Mouse (Mus musculus) erythroblast, adult 5-6 weeks (primary cell): ENCODE measurements around the gene Zfp978. TPM values are rescaled to one million over a fixed set of nuclear protein-coding genes. Genes with fewer than 3 reads are reported as not detected.
"Not testable (repeated sequence)": the region's sequence is repeated elsewhere in the genome, so short reads cannot be mapped to it uniquely, and the experiment has no call there.

Experiments
- ATAC-seq: replicated peaks from 2 replicates; pipeline ENCODE4 v1.8.0; 2016; ENCODE audit warnings: moderate number of reproducible peaks, mild to moderate bottlenecking, moderate TSS enrichment, inconsistent platforms; ENCODE audit not compliant: poor library complexity, low FRiP score, severe bottlenecking
- total RNA-seq, 2 experiments: library from RNA; stranded (forward) in 1 of 2; stranded (reverse) in 1 of 2; fragments of 150-400 nt in 1 of 2; fragments of 200-764, 138-1000 nt in 1 of 2; gene quantifications; 2 replicates each; pipeline versions ENCODE4 v1.2.3 to v1.2.4; 2015 to 2017; ENCODE audit warnings: low replicate concordance in 2 of 2

Gene Zfp978
- total RNA-seq (2015; ENCODE audit: low replicate concordance) (not detected in 2 replicates), total RNA-seq (2017; ENCODE audit: low replicate concordance) (not detected in 2 replicates)

DNA sequence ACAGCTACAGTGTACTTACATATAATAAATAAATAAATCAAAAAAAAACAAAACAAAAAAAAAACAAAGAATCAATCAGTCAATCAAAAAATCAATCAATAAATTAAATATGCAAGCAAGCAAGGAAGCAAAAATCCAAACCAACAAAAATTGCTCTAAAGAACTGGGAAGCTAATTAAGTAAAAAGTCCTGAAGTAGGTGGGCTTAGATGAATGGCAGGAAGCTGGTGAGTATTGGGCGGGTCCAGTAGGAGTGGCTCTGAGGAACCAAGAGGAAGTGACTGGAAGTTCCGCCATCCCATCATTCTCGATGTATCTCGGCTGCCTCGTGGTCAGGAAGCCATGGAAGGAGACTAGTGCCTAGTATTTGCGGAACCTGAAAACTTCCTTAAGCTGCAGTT lies at the start of gene Zfp978:
Zfp978 (plus strand) TSS at position 301 of the 400 bp plus-strand sequence.
- ATAC-seq = not testable (repeated sequence)

DNA sequence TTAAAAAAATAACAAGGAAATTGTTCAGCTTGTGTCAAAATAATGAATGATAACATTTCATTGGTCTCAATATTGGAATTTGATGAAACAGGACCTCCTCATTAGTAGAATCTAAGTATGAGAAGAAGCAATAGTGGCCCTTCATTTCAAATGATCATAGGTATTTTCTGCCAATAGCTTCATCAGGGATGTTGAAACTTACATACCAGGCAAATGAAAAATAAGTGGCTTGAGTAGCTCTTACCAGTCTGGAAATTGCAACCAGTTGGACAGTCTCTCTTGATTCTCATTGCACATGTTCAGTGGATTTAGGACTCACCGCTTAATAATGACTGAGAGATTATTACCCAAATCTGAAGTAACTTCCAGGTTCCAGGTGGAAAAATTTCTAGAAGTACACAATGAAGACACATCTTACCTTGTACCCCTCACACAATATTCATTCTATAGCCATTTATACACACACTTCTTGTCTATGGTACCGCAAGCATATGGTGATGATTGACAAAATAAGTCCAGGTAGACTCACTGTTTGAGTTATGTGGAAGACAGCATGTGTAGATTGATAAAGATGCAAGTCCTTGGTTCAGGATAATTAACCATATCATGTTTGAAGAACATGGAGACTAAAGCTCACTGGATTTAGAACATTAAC lies 25.9 kb upstream of the Zfp978 start:
- 0 out of 2 replicates have a peak, but pooled peaks have one; percentile 11 for ATAC-seq

DNA sequence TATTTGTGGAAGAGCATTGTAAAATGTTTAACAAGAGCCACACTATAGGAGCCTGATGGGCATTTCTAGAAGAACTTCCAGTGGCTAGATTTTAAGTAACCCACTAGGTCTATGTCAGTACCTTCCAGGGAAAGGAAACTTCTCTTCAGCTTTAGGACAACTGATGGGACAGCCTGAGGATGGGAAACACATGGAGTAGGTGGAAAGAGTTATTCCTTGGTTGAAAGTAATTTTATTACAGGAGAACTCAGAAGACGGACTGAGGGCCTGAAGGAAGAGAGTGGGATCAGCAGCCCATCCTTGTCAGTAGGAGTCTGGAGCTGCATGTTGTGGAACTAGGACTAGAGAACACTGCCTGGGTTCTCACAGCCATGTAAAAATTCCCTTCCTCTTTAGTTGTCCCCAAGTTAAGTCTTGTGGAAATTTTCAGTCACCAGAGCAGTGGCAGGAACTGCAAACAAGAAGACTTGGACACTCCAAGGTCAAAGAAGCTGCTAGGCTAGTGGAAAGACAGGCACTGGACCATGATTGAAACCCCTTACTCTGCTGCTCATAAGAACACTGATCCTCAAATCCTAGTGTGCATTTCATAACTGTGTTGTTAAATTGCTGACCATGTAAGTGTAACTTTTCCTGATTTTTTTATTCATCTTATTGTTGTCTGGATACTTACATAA lies 25.3 kb upstream of the Zfp978 start:
- ATAC-seq = not testable (repeated sequence)

DNA sequence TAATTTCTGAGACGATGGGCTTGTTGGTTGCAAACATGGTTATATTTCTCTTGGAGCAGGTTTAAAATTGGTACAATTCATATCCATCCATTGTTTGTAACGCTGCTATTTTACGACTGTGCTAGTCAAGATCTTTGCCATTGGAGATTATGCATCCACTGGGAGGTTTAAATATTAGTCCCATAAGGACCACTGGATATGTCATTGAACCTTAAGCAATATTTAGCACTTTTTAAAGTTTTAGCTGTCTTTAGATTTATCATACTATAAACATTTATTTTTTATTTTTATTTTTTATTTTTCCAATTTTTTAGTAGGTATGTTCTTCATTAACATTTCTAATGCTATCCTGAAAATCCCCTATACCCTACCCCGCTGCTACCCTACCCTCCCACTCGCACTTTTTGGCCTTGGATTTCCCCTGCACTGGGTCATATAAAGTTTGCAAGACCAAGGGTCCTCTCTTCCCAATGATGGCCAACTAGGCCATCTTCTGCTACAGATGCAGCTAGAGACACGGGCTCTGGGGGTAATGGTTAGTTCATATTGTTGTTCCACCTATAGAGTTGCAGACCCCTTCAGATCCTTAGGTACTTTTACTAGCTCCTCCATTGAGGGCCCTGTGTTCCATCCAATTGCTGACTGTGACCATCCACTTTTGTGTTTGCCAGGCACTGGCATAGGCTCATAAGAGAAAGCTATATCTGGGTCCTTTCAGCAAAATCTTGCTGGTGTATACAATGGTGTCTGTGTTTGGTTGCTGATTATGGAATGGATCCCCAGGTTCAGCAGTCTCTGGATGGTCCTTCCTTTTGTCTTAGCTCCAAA lies 24.5 kb upstream of the Zfp978 start:
- not testable (repeated sequence) for ATAC-seq

DNA sequence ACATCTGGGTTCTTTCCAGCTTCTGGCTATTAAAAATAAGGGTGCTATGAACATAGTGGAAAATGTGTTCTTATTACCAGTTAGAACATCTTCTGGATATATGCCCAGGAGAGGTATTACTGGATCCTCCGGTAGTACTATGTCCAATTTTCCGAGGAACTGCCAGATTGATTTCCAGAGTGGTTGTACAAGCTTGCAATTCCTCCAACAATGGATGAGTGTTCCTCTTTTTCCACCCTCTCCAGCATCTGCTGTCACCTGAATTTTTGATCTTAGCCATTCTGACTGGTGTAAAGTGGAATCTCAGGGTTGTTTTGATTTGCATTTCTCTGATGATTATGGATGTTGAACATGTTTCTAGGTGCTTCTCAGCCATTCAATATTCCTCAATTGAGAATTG lies 23.6 kb upstream of the Zfp978 start:
- ATAC-seq = not testable (repeated sequence)

DNA sequence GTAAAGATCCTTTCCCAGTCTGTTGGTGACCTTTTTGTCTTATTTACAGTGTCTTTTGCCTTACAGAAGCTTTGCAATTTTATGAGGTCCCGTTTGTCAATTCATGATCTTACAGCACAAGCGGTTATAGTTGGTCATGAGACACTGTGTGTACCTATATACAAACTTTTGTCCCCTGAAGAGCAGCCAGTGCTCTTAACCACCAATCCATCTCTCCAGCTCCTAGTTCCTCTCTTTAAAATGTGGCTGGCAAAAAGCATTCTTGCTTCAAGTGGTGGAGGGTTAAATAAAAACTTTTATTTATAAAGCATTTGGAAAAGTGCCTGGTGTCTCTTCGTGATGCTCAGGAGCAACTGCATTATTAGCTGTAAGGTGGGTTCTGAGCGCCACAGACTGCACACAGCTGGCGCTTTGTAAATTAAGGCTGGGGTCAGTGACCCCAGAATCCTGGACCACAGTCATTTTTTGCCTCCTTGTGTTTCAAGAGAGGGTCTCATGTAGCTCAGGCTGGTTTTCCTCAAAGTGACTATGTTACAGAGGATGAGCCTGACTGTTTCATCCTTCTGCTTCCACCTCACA lies 23.0 kb upstream of the Zfp978 start:
- no peak for ATAC-seq

DNA sequence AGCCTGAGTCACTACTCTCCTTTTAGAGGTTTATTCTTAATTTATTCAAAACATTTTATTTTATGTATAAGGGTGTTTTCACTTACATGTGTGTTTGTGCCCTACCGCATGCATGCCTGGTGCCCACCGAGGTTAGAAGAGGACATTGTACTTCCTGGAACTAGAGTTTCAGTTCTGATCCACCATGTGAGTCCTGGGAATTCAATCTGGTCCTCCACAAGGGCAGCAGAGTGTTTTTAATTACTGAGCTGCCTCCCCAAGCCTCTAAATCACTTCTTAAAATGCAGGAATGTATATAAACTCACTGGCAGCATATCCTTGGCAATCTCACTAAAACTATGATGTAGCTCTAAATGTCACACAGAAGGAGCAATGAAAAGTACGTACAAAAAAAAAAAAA lies 22.4 kb upstream of the Zfp978 start:
- not testable (repeated sequence) for ATAC-seq

DNA sequence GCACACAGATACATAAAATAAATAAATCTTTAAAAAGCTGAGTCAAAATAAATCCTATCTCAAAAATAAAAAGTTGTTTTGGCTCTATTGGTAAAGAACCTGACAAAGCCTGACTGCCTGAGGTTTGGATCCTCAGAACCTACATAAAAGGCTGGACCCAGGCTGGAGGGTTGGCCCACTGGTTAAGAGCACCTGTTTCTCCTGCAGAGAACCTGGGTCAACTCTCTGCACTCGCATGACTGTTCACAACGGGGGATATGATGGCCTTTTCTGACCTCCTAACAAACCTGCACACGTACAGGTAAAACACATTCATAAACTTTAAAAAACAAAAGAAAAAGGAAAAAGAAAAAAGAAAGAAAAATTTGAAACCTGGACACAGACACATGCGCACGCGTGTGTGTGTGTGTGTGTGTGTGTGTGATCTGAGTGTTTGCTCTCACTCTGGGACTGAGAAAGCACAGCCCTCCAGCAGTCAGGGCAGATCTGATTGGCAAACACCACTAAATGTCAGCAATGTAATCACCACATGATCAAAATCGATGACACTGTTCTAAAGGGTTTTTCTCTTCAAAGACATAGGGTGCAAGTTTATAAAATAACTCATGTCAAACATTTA lies 21.4 kb upstream of the Zfp978 start:
- ATAC-seq = not testable (repeated sequence)

DNA sequence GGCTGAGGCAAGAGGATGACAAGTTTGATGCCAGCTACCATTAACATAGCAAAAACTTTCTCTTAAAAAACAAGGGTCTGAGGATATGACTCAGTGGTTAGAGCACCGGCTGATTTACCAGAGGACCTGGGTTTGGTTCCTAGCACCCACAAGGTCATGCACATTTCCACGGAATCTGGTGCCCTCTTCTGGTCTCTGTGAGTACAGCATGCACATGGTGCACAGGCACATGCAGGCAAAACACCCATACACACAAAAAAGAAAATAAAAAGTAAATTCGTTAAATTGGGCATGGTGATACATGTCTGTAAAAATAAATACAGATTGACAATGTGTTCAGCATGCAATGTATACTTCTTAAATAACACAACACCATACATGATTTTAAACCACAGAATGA lies 20.9 kb upstream of the Zfp978 start:
- not testable (repeated sequence) for ATAC-seq

DNA sequence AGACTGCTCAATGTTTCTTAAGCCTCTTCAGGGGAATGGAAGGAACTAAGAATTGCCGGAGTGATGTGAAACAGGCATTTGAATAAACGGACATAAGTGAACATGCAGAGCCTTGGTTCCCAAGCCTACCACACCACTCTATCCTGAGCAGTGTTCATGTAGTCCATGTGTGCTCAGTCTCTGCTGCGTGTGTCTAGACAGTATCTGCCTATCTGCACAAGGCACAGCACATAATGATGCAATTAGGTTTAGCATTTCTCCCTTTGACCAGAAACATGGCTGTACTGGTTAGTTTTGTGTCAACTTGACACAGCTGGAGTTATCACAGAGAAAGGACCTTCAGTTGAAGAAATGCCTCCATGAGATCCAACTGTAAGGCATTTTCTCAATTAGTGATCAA lies 20.2 kb upstream of the Zfp978 start:
- ATAC-seq = not testable (repeated sequence)

DNA sequence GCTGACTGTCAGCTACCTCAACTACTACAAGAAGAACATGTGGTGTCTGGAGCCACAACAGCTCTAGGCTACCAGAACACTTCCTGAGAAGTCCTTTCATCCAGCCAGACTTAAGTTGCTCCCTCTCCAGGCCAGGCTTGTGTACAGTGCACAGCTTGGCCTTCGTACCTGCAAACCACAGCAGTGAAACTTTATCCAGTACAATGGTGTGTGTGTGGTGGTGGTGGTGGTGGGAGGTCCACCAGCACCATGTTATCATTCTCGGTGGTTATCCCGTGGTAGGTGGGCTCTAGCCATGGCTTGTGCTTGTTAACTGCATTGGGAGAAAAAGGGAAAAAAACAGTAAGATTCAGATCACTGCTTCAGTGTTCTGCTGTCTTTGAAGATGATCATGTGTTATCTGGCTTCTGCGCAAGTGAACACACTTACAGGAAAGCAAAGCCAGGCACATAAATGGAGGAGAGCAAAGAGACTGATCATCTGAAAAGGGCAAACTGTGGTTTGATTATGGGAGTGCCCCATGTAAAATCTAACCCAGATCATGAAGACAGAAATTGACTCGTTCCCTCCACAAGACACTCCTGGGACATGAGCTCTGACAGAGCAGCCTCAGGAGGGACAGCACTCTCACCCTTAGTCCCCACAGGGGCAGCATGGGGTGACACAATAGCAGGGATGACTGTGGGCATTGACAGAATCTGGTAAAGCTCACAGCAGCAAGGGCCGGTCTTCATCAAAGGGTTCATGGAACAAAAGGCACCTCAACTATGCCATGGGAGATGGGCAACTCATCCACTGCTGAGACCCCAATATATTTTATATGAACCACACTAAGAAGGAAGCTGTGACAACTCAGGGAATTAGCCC lies 17.8 kb upstream of the Zfp978 start:
- peak; percentile 49 for ATAC-seq

DNA sequence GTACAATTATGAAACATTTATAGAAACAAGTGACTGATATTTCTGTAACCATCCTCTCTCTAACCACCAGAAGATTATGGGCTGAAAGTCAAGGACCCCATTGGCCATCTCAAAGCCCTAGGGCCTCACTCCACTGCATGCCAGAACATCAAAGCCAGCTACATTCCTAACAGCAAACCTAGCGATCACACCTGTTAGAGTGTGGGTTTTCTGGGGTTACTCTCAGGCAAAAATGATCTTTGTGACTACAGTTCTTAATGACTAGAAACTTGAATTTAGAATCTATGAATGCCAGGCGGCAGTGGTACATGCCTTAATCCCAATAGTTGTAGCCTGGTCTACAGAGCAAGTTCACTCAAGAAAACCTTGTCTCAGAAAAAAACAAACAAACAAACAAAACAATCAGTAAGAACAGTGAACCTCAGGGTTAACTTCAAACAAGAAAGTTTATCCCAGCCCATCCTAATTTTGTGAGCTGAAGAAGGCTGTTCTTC lies 16.0 kb upstream of the Zfp978 start:
- not testable (repeated sequence) for ATAC-seq

DNA sequence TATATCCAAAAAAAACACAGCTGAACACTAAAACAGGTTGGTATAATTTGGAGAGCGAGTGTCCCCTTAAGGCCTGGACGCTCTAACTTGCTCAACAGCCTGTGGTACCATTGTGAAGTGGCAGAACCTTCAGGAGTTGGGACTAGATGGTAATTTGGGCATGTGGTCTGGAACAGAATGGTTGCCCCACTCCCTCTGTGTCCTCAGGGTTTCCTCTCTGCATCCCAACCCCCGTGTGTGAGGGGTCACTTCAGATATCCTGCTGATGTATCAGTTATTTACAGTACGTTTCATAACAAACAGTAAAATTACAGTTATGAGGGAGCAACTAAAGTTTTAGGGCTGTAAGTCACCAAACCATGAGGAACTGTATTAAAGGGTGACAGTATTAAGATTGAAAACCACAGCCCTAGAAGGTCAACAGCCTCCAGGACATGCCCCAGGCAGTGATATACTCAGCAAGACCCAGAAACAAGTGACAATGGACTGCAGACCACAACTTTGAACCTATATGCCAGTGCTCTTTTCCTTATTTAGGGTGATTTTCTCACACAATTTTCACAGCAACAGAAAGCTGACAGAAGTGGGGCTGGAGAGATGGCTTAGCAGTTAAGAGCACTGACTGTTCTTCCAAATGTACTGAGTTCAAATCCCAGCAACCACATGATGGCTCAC lies 14.6 kb upstream of the Zfp978 start:
- not testable (repeated sequence) for ATAC-seq

DNA sequence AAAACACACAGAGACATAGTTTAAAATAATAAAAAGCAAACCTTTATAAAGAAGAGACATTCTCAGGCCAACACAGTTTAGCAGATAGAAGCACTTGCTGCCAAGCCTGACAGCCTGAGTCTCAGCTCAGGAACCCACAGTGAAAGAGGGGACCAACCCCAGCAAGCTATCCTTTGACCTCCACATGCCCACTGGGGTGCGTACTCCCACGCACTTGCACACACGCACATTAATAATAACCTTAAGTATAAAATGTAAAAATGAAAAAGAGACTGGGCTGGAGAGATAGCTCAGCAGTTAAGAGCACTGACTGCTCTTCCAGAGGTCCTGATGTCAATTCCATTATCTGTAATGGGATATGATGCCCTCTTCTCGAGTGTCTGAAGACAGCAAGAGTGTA lies 13.8 kb upstream of the Zfp978 start:
- not testable (repeated sequence) for ATAC-seq

DNA sequence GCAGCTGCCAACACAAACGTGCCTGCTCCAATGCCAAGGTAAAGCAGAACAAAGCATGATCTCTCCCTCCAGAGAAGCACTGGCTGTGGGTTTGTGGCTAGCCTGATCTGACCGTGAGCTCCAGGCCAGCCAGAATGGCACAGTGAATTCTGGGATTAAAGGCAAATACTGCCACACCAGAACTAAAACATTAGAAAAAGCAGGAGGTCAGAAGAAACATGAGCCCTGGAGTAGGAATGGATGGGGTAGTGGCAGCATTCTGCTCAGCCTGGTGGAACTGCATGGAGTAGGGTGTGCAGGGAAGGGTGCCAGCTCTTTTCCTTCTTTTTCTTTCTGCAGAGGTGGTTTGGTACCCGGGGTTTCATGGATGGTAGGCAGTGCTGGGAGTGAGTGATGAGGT lies 13.2 kb upstream of the Zfp978 start:
- not testable (repeated sequence) for ATAC-seq

DNA sequence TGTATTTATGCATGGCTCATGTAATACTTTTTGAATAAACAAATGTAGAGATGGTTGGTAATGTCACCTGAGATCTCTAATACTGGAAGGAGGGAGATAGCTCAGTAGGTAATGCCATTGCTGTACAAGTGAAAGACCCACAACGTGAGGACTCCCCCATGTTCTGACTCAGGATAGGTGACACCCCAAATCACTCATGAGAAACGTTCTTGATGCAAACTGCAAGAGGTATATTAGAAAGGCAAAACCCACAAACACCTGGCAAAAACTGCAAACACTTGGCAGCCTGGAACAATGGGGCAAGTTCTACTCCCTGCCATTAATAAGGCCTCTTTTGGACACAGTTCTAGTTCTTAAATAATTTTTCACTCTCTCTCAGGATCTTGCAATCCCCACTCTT lies 12.7 kb upstream of the Zfp978 start:
- not testable (repeated sequence) for ATAC-seq

DNA sequence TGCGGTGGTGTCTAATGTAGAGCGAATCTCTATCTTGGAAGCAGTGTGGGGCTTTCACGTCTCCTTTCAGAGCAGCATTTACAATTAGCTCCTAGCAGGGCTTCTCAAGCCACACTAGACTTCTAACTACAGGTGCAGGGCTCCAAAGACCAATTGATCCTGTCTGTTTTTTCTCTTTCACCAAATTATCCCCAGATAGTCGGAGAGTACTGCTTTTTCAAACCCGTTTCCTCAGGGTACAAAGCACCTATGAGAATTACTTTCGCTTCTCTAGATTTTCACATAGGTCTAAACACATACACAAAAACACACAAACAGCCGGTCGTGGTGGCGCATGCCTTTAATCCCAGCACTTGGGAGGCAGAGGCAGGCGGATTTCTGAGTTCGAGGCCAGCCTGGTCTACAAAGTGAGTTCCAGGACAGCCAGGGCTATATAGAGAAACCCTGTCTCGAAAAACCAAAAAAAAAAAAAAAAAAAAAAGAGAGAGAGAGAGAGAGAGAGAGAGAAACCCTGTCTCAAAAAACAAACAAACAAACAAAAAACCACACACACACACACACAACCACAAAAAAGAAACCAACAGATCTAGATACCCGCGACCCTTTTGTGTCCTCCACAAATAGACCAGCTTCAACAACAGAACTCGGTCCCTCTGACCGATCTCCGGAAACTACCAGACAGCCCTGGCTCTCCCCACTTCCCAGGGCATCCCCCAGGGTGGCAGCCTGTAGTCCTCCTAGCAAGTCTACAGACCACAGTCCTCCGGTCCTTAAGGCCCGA lies 12.0 kb upstream of the Zfp978 start:
- ATAC-seq = not testable (repeated sequence)
